Mouse (Mus musculus) monocyte, adult 5-6 weeks (primary cell): ENCODE measurements around the gene Pde4d. TPM values are rescaled to one million over a fixed set of nuclear protein-coding genes. Genes with fewer than 3 reads are reported as not detected.

Experiments
- ATAC-seq: fragments of 153-309, 156-312 bp; replicated peaks from 2 replicates; pipeline ENCODE4 v1.8.0; 2017; ENCODE audit warnings: mild to moderate bottlenecking; ENCODE audit not compliant: low TSS enrichment, insufficient number of reproducible peaks, severe bottlenecking, poor library complexity, low FRiP score
- total RNA-seq: library from RNA; stranded (forward); fragments of 200-1000, 200-491, 200-594 nt; gene quantifications from 3 replicates; pipeline ENCODE4 v1.2.3, GENCODE M21; 2017

Gene Pde4d
- total RNA-seq, 1 experiment from 2014 or later: 3.4 TPM

- no peak for ATAC-seq
Measured at GRCm38 (mm10) chr13:109936866-109937265, 1487.1 kb downstream of the Pde4d start.

GRCm38 (mm10) chr13:109944822-109945551 lies 1495.2 kb downstream of the Pde4d start:
- no peak for ATAC-seq

GRCm38 (mm10) chr13:109951466-109951865 lies 1501.7 kb downstream of the Pde4d start:
- no peak for ATAC-seq

- ATAC-seq: no peak
Measured at GRCm38 (mm10) chr13:109954189-109954588, 1504.4 kb downstream of the Pde4d start.

GRCm38 (mm10) chr13:109957953-109958352 lies 1508.2 kb downstream of the Pde4d start:
- no peak for ATAC-seq

- ATAC-seq: no peak
Measured at GRCm38 (mm10) chr13:109982821-109983443, 1533.2 kb downstream of the Pde4d start.

GRCm38 (mm10) chr13:109985411-109985810 lies 1535.7 kb downstream of the Pde4d start:
- no peak for ATAC-seq

GRCm38 (mm10) chr13:109985892-109986291 lies 1536.1 kb downstream of the Pde4d start:
- ATAC-seq: no peak

GRCm38 (mm10) chr13:109992775-109993505 lies 1543.2 kb downstream of the Pde4d start:
- ATAC-seq: no peak

- ATAC-seq: no peak
Measured at GRCm38 (mm10) chr13:109994240-109994764, 1544.6 kb downstream of the Pde4d start.

GRCm38 (mm10) chr13:110002081-110002480 lies 1552.3 kb downstream of the Pde4d start:
- ATAC-seq: no peak

Other genes starting within 250 kb of the Pde4d start
- 1.7 to 8.5 TPM (median 3.8 TPM) in 3 replicates for gene Elovl7, start 235.5 kb upstream of the Pde4d start, total RNA-seq
- 0.11 to 8.3 TPM (median 7.0 TPM) in 3 replicates for gene Depdc1b, start 133.6 kb upstream of the Pde4d start, total RNA-seq